Mouse (Mus musculus) C2C12 (cell line): ENCODE results near the gene Cdk10. TPM values are rescaled to one million over a fixed set of nuclear protein-coding genes. Genes with fewer than 3 reads are reported as not detected.

Experiments used
- H3K27me3 ChIP-seq: one replicate; pipeline ENCODE4 v1.6.1; 2011; ENCODE audit not compliant: control insufficient read depth, insufficient read depth, insufficient read length
- H3K36me3 ChIP-seq: one replicate; pipeline ENCODE4 v1.6.1; 2011; ENCODE audit not compliant: control insufficient read depth, insufficient read depth
- H3K4me3 ChIP-seq: one replicate; pipeline ENCODE4 v1.5.1; 2011; ENCODE audit warnings: mild to moderate bottlenecking, control low read depth; ENCODE audit not compliant: poor library complexity, insufficient read depth, severe bottlenecking
- H3K79me2 ChIP-seq: one replicate; pipeline ENCODE4 v1.6.1; 2011; ENCODE audit not compliant: control insufficient read depth, insufficient read depth
- H3K79me3 ChIP-seq: one replicate; pipeline ENCODE4 v1.6.1; 2011; ENCODE audit warnings: low read depth, control low read depth
- H3ac ChIP-seq: one replicate; pipeline ENCODE3; 2011; ENCODE audit warnings: low read depth; ENCODE audit not compliant: control insufficient read depth, insufficient read length
- CEBPB ChIP-seq: IDR thresholded peaks from one replicate; pipeline ENCODE4 v1.6.1; 2011; ENCODE audit warnings: low read depth, mild to moderate bottlenecking, control low read depth, moderate library complexity
- CTCF ChIP-seq: IDR thresholded peaks from one replicate; pipeline ENCODE4 v1.5.1; 2011; ENCODE audit not compliant: control insufficient read depth, insufficient read depth, insufficient read length
- FOSL1 ChIP-seq: IDR thresholded peaks from one replicate; pipeline ENCODE4 v1.8.0; 2011; ENCODE audit warnings: mild to moderate bottlenecking, low read length; ENCODE audit not compliant: poor library complexity, insufficient read depth, severe bottlenecking
- MAX ChIP-seq: IDR thresholded peaks from one replicate; pipeline ENCODE4 v1.6.1; 2011; ENCODE audit warnings: mild to moderate bottlenecking, control low read depth
- MYOD1 ChIP-seq: IDR thresholded peaks from one replicate; pipeline ENCODE4 v1.6.1; 2011; ENCODE audit warnings: low read depth; ENCODE audit not compliant: control insufficient read depth, insufficient read length
- MYOG ChIP-seq: IDR thresholded peaks from one replicate; pipeline ENCODE4 v1.6.1; 2011; ENCODE audit not compliant: control insufficient read depth, insufficient read length; ENCODE audit errors: extremely low read depth
- USF1 ChIP-seq: IDR thresholded peaks from one replicate; pipeline ENCODE4 v1.6.1; 2011; ENCODE audit warnings: low read depth, mild to moderate bottlenecking, control low read depth, moderate library complexity
- long read RNA-seq, 2 experiments: library from polyadenylated mRNA; unstranded; transcript quantifications; one replicate each; pipeline ENCODE4 v2.0.0; 2019 to 2020
- polyA plus RNA-seq: library from polyadenylated mRNA; unstranded; fragments of >200 nt; fragmentation: generic; extraction: Trizol; gene quantifications from one replicate; pipeline ENCODE4 v1.2.1, GENCODE M21; 2012; ENCODE audit warnings: missing spikeins

Gene Cdk10
- polyA plus RNA-seq, result 23.8 TPM
- long read RNA-seq, experiment 1, transcript Cdk10-201 (13 exons, 1,642 nt), result major isoform, 6 of 20 reads
- long read RNA-seq, experiment 1, partial matches to known transcripts, result 6 of 20 reads
- long read RNA-seq, experiment 1, other reads (novel, unspliced or antisense), result 5 of 20 reads
- long read RNA-seq, experiment 2, transcript Cdk10-201 (13 exons, 1,642 nt), result major isoform, 37 of 57 reads
- long read RNA-seq, experiment 2, transcript Cdk10-212 (13 exons, 1,580 nt), result minor isoform, 6 of 57 reads
- long read RNA-seq, experiment 2, partial matches to known transcripts, result 2 of 57 reads
- long read RNA-seq, experiment 2, other reads (novel, unspliced or antisense), result 11 of 57 reads

- Histone ChIP-seq H3K79me3 (peaks cover 5% of the 10 kb centered on the region), H3K36me3 (peaks cover 7% of the 10 kb centered on the region), H3K79me2 (peaks cover 14% of the 10 kb centered on the region), H3K4me3 (peak within 1 kb of the TSS; percentile 78), H3K27me3 (no peaks in the 10 kb centered on the region), H3ac (peak within 1 kb of the TSS; percentile 95)
- TF ChIP-seq CTCF (no peak), MYOG (no peak), MAX (no peak)
Measured at GRCm38 (mm10) chr8:123224278-123225266, at the start of gene Cdk10. Cdk10 (plus strand) TSS chr8:123224842.

- no peak for TF ChIP-seq FOSL1
- no peak for TF ChIP-seq USF1
- TF ChIP-seq CEBPB, result no peak
- TF ChIP-seq MYOD1, result no peak
- no peak for TF ChIP-seq MAX
- TF ChIP-seq CTCF, result no peak
- TF ChIP-seq MYOG, result no peak
- Histone ChIP-seq H3K27me3 (no peaks in the 10 kb centered on the region), H3ac (no peak overlapping the region), H3K36me3 (no peaks in the 10 kb centered on the region), H3K79me2 (no peaks in the 10 kb centered on the region), H3K4me3 (no peak overlapping the region), H3K79me3 (no peaks in the 10 kb centered on the region)
Measured at GRCm38 (mm10) chr8:123181391-123181790, 43.3 kb upstream of the Cdk10 start.

GRCm38 (mm10) chr8:123185566-123186409 lies 38.9 kb upstream of the Cdk10 start, which contains the start of gene Dpep1:
Dpep1 (plus strand) TSS chr8:123186242.
- H3K79me2 ChIP-seq, result no peaks in the 10 kb centered on the region
- H3K79me3 ChIP-seq, result no peaks in the 10 kb centered on the region
- no peak within 1 kb of the TSS for H3K4me3 ChIP-seq
- H3K27me3 ChIP-seq, result no peaks in the 10 kb centered on the region
- no peak within 1 kb of the TSS for H3ac ChIP-seq
- H3K36me3 ChIP-seq, result no peaks in the 10 kb centered on the region
- TF ChIP-seq FOSL1 (no peak), MYOG (no peak), MAX (no peak), MYOD1 (no peak), CTCF (no peak), USF1 (no peak), CEBPB (no peak)

GRCm38 (mm10) chr8:123188006-123188405 lies 36.6 kb upstream of the Cdk10 start:
- Histone ChIP-seq H3K36me3 (no peaks in the 10 kb centered on the region), H3K79me3 (no peaks in the 10 kb centered on the region), H3K27me3 (no peaks in the 10 kb centered on the region), H3ac (no peak overlapping the region), H3K79me2 (no peaks in the 10 kb centered on the region), H3K4me3 (no peak overlapping the region)
- TF ChIP-seq FOSL1 (no peak), MYOG (no peak), CEBPB (no peak), USF1 (no peak), MAX (no peak), MYOD1 (no peak), CTCF (no peak)

- H3K4me3 ChIP-seq, result no peak overlapping the region
- TF ChIP-seq USF1, result no peak
- no peak for TF ChIP-seq MYOG
- no peak for TF ChIP-seq MAX
- TF ChIP-seq CEBPB, result no peak
- TF ChIP-seq CTCF, result no peak
- TF ChIP-seq MYOD1, result no peak
- no peak for TF ChIP-seq FOSL1
- no peaks in the 10 kb centered on the region for H3K79me3 ChIP-seq
- H3K36me3 ChIP-seq, result no peaks in the 10 kb centered on the region
- H3ac ChIP-seq, result no peak overlapping the region
- no peaks in the 10 kb centered on the region for H3K27me3 ChIP-seq
- no peaks in the 10 kb centered on the region for H3K79me2 ChIP-seq
Measured at GRCm38 (mm10) chr8:123188841-123189240, 35.8 kb upstream of the Cdk10 start.
